ENCODE assay signal across 9 mouse cellular contexts in genomic region chr4:135397551-135397950, GRCm38 (mm10). TPM values are rescaled to one million over a fixed set of nuclear protein-coding genes. Genes with fewer than 3 reads are reported as not detected.
DNase-seq lines count a peak whose midpoint lies in the region; ATAC-seq and TF ChIP-seq lines count a peak whose summit lies in the region.
"Had no signal": no experiment of that assay in that cellular context is flagged by ENCODE, and none has a peak within 500 bp of the region (broad histone marks: within the 10 kb centered on the region; RNA-seq: fewer than 3 reads in every experiment).

No protein-coding gene starts in this region.

- no peak overlapping the region for H3K9ac ChIP-seq in forebrain, postnatal 0 days
- H3K9ac ChIP-seq in liver, embryonic 15.5 days, result no peak overlapping the region

- no peaks in the 10 kb centered on the region for H3K36me3 ChIP-seq in testis, adult 2 months (ENCODE audit: control insufficient read depth, insufficient read depth, low read length)
- H3K36me3 ChIP-seq in forebrain, postnatal 0 days (ENCODE audit: insufficient read depth), result no peaks in the 10 kb centered on the region
- H3K36me3 ChIP-seq in liver, embryonic 15.5 days (replicated peaks), result no peaks in the 10 kb centered on the region

- 10% methylated on average over 16 of the region's 16 CpGs for WGBS in forebrain, postnatal 0 days
- WGBS in liver, embryonic 15.5 days (ENCODE audit: insufficient replicate concordance), result 7% methylated on average over 16 of the region's 16 CpGs

- no peak overlapping the region; the same call in 1 of the 2 replicates for H3K27ac ChIP-seq in testis, adult 2 months (ENCODE audit: control insufficient read depth, insufficient read depth, low read depth, low read length)
- no peak overlapping the region for H3K27ac ChIP-seq in forebrain, postnatal 0 days (ENCODE audit: low read depth, low read length)
- no peak overlapping the region for H3K27ac ChIP-seq in liver, embryonic 15.5 days (replicated peaks)

- H3K27me3 ChIP-seq in testis, adult 2 months (ENCODE audit: control insufficient read depth, insufficient read depth, low read length), result no peaks in the 10 kb centered on the region
- H3K27me3 ChIP-seq in forebrain, postnatal 0 days (ENCODE audit: insufficient read depth, low read length), result peaks cover 18% of the 10 kb centered on the region; the same call in 1 of the 2 replicates
- H3K27me3 ChIP-seq in liver, embryonic 15.5 days, result peaks cover 63% of the 10 kb centered on the region

- no peak for TF ChIP-seq CTCF in testis, adult 2 months (IDR thresholded peaks at IDR 0.05; ENCODE audit: control insufficient read depth, insufficient read depth, insufficient replicate concordance, low read depth, low read length)
- no peak for TF ChIP-seq CTCF in forebrain, postnatal 0 days (IDR thresholded peaks at IDR 0.05; ENCODE audit: low read depth)

- no peak for ATAC-seq in forebrain, postnatal 0 days
- ATAC-seq in liver, embryonic 15.5 days (ENCODE audit: insufficient read depth), result no peak
- no peak for ATAC-seq in granulocyte monocyte progenitor cell, adult 5-6 weeks (replicated peaks; ENCODE audit: poor library complexity, severe bottlenecking)
- no peak for ATAC-seq in megakaryocyte progenitor cell, adult 5-6 weeks (replicated peaks; ENCODE audit: poor library complexity)

- H3K4me1 ChIP-seq in testis, adult 2 months (ENCODE audit: control insufficient read depth, insufficient read depth, low read length), result peaks cover 8% of the 10 kb centered on the region
- H3K4me1 ChIP-seq in forebrain, postnatal 0 days (ENCODE audit: insufficient read depth), result no peaks in the 10 kb centered on the region
- H3K4me1 ChIP-seq in liver, embryonic 15.5 days (replicated peaks), result peaks cover 14% of the 10 kb centered on the region

- no peaks in the 10 kb centered on the region for H3K9me3 ChIP-seq in forebrain, postnatal 0 days (ENCODE audit: low read length)
- no peaks in the 10 kb centered on the region for H3K9me3 ChIP-seq in liver, embryonic 15.5 days (replicated peaks)

- H3K4me2 ChIP-seq in forebrain, postnatal 0 days (ENCODE audit: low read depth), result peak overlapping the region; percentile 35; the same call in 1 of the 2 replicates
- peak overlapping the region; percentile 49 for H3K4me2 ChIP-seq in liver, embryonic 15.5 days

- TF ChIP-seq POLR2A in testis, adult 2 months (IDR thresholded peaks at IDR 0.05; ENCODE audit: control insufficient read depth, low read depth, low read length), result no peak

- H3K4me3 ChIP-seq in testis, adult 2 months (ENCODE audit: control insufficient read depth, low read depth, low read length), result peak overlapping the region; percentile 49
- peak overlapping the region; percentile 21; the same call in 1 of the 2 replicates for H3K4me3 ChIP-seq in forebrain, postnatal 0 days (ENCODE audit: low read depth, low read length)
- H3K4me3 ChIP-seq in liver, embryonic 15.5 days (replicated peaks), result peak overlapping the region; percentile 17; the same call in 1 of the 2 replicates
- H3K4me3 ChIP-seq: erythroblast, embryonic 14.5 days had no signal

- DNase-seq in testis, postnatal 14 days (ENCODE audit: low spot score), result no peak
- DNase-seq in forebrain, postnatal 0 days, result no peak
- no peak for DNase-seq in thymus, postnatal 0 days (ENCODE audit: low spot score)
- DNase-seq: thymus, adult 18-20 months had no signal

RNA-seq across cellular contexts. Expression of gene Ncmap, which starts 0.5 kb away (rescaled TPM):
- 1.6 and 2.1 TPM in 2 replicates for polyA plus RNA-seq in testis, adult 2 months (2012; rRNA removed)
- 0.90 and 1.2 TPM in 2 replicates for total RNA-seq in forebrain, postnatal 0 days (2014; rRNA removed)
- 0.63 and 0.86 TPM in 2 replicates for polyA plus RNA-seq in forebrain, postnatal 0 days (2015; fragmentation: Nextera tagmentation; extraction: Ambion mirVana)
- polyA plus RNA-seq in liver, embryonic 15.5 days (2015; fragmentation: Nextera tagmentation; extraction: Ambion mirVana), result 0.12 TPM in 1 of 2 replicates, not detected in the other
- total RNA-seq in granulocyte monocyte progenitor cell, adult 5-6 weeks (2014; fragmentation: Nextera tagmentation), result not detected in 2 replicates
- total RNA-seq in granulocyte monocyte progenitor cell, adult 5-6 weeks (2017), result not detected in 2 replicates
- 0.27 and 0.61 TPM in 2 replicates for polyA plus RNA-seq in thymus, postnatal 0 days (2015; fragmentation: Nextera tagmentation; extraction: Ambion mirVana)
- 0.25 TPM in 1 of 2 replicates, not detected in the other for total RNA-seq in megakaryocyte progenitor cell, adult 5-6 weeks (2015)
- not detected in 2 replicates for total RNA-seq in megakaryocyte progenitor cell, adult 5-6 weeks (2017)
- polyA plus RNA-seq: erythroblast, embryonic 14.5 days had no signal

RNA-seq across cellular contexts. Expression of gene Rcan3, which starts 36.1 kb away (rescaled TPM):
- 2.6 and 3.0 TPM in 2 replicates for polyA plus RNA-seq in testis, adult 2 months (2012; rRNA removed)
- 52.4 and 67.3 TPM in 2 replicates for total RNA-seq in forebrain, postnatal 0 days (2014; rRNA removed)
- polyA plus RNA-seq in forebrain, postnatal 0 days (2015; fragmentation: Nextera tagmentation; extraction: Ambion mirVana), result 32.6 and 40.4 TPM in 2 replicates
- polyA plus RNA-seq in liver, embryonic 15.5 days (2015; fragmentation: Nextera tagmentation; extraction: Ambion mirVana), result 3.1 and 3.4 TPM in 2 replicates
- total RNA-seq in granulocyte monocyte progenitor cell, adult 5-6 weeks (2014; fragmentation: Nextera tagmentation), result 3.0 and 9.3 TPM in 2 replicates
- 3.6 and 4.9 TPM in 2 replicates for total RNA-seq in granulocyte monocyte progenitor cell, adult 5-6 weeks (2017)
- 15.4 and 20.8 TPM in 2 replicates for polyA plus RNA-seq in thymus, postnatal 0 days (2015; fragmentation: Nextera tagmentation; extraction: Ambion mirVana)
- total RNA-seq in megakaryocyte progenitor cell, adult 5-6 weeks (2015), result 3.6 and 5.6 TPM in 2 replicates
- total RNA-seq in megakaryocyte progenitor cell, adult 5-6 weeks (2017), result 4.1 and 7.7 TPM in 2 replicates

RNA-seq across cellular contexts. Expression of gene Srrm1, which starts 44.4 kb away (rescaled TPM):
- polyA plus RNA-seq in testis, adult 2 months (2012; rRNA removed), result 23.5 and 25.7 TPM in 2 replicates
- total RNA-seq in forebrain, postnatal 0 days (2014; rRNA removed), result 38.5 and 46.6 TPM in 2 replicates
- 129 and 173 TPM in 2 replicates for polyA plus RNA-seq in forebrain, postnatal 0 days (2015; fragmentation: Nextera tagmentation; extraction: Ambion mirVana)
- 86.1 and 108 TPM in 2 replicates for polyA plus RNA-seq in liver, embryonic 15.5 days (2015; fragmentation: Nextera tagmentation; extraction: Ambion mirVana)
- 232 and 260 TPM in 2 replicates for total RNA-seq in granulocyte monocyte progenitor cell, adult 5-6 weeks (2014; fragmentation: Nextera tagmentation)
- 84.9 and 94.7 TPM in 2 replicates for total RNA-seq in granulocyte monocyte progenitor cell, adult 5-6 weeks (2017)
- 213 and 259 TPM in 2 replicates for polyA plus RNA-seq in thymus, postnatal 0 days (2015; fragmentation: Nextera tagmentation; extraction: Ambion mirVana)
- 204 and 218 TPM in 2 replicates for total RNA-seq in megakaryocyte progenitor cell, adult 5-6 weeks (2015)
- 112 and 141 TPM in 2 replicates for total RNA-seq in megakaryocyte progenitor cell, adult 5-6 weeks (2017)
